Mouse (Mus musculus): ENCODE data around the gene Rxrb.

Gene Rxrb

DNA sequence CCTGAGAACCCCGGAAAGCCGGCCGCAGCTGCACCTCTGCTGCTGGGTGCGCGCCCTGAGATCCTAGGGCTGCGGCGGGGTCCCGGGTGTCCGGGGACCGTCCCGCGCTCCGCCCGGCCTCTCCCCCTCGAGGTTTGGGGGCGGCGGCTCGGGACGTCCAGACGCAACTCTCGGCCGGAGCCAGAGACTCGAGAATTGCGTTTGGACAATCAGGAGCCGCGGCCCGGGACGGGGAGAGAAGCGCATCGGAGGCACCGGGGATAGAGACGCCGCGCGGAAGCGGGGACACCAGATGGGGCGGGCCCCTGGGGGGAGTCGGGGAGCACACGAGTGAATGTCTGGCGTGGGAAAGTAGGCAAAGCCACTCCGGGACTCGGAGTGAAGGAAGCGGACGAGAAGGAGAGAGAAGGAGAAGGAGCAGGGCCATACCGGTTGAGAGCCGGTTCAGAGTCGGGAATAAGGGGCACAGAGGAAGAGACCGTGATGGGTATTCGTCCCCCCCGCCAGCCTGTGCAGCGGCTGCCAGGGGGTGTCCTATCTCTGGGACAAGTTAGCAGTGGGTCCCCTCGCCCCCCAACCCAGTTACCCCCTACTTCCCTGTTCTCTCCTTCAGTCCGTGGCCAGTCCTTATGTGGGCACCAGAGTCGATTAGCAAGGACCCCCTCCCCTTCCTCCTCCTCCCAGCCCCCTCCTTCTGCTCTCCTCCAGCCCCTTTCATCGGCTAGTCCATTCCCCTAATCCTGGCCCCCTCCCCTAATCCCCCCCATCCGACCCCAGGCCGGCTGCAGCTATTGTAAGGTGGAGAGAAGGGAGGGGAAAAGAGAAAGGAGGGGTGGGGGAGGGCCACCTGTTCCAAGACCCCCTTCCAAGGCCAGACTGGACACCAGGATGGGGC, 6.5 kb upstream of the Rxrb start:
- CTCF ChIA-PET, result interaction anchor here (0.6 kb wide), 2 partner anchors 22 to 61 kb away, joined by 4 to 9 read pairs; no protein-coding TSS in a partner anchor

DNA sequence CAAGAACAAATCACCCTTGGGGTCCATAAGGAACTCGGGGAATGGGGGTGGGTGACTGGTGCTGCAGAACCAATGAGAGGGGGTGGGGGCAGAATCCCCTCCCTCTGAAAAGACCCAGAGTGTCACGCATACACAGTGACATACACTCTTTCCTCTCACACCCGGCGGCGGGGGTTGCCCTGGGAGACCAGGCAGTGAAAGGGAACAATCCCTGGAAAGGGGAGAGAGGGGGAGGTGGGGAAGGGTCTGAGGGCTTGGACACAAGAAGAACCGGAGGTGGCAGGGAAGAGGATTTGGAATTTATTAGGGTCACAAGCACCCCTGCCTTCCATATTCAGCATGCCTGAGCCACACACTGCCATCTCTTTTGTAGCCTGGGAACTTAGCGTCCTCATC, 5.9 kb upstream of the Rxrb start:
- CTCF ChIA-PET, result interaction anchor here (0.6 kb wide), 2 partner anchors 21 to 60 kb away, joined by 4 to 9 read pairs; no protein-coding TSS in a partner anchor

DNA sequence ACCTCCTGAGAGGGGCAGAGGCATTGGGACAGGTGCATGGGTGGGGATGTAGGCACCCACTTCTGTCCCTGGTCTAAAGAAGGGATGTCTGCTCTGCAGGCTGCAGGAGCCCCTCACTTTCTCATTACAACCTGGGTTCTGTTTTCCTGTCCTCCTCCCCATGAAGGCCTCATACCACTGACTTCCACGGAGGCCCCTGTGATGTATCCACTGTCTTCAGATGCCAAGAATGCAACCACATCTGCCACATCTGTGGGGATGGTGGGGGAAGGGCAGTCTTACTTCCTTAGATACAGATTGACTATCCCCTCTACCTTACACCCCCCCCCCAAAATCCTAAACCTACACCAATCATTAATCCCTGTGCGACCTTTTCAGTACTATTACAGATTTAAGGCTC, 5.4 kb upstream of the Rxrb start:
- CTCF ChIA-PET, result no interaction called here

- CTCF ChIA-PET, result interaction anchor here (0.6 kb wide), 1 partner anchor 20 kb away, joined by 3 read pairs; no protein-coding TSS in a partner anchor
These were observed 4.5 kb upstream of the Rxrb start for GRCm38 (mm10) chr17:34026917-34027655.

DNA sequence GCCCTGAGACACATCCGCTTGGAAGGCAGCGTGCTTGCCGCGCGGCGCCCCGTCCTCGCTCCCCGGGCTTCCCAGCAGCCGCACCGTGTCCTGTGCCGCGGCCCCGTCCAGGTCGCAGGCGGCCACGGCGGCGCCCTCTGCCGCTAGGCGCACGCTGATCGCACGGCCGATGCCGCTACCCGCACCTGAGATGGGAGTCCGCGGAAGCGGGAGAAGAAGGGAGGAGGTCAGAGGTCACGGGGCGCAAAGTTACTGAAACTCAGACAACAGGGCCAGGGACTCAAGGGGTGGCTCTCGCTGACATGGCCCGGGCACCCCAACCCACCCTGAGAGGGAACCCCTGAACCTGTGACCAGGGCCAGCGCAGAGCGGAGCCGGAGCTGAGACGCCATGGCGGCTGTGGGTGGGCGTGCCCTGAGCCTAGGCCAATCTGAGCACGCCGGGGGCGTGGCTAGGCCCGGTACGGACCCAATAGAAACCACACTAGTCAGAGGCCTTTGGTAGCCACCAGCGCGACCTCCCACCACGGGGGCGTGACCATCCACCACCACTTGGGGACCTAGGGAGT, 3.9 kb upstream of the Rxrb start, which contains the start of gene H2-Ke6:
Gene H2-Ke6 (minus strand): TSS at position 405 of the 568 bp plus-strand sequence.
- CTCF ChIA-PET, result no interaction called here

GRCm38 (mm10) chr17:34028501-34029149, 3.0 kb upstream of the Rxrb start:
- CTCF ChIA-PET, result no interaction called here

DNA sequence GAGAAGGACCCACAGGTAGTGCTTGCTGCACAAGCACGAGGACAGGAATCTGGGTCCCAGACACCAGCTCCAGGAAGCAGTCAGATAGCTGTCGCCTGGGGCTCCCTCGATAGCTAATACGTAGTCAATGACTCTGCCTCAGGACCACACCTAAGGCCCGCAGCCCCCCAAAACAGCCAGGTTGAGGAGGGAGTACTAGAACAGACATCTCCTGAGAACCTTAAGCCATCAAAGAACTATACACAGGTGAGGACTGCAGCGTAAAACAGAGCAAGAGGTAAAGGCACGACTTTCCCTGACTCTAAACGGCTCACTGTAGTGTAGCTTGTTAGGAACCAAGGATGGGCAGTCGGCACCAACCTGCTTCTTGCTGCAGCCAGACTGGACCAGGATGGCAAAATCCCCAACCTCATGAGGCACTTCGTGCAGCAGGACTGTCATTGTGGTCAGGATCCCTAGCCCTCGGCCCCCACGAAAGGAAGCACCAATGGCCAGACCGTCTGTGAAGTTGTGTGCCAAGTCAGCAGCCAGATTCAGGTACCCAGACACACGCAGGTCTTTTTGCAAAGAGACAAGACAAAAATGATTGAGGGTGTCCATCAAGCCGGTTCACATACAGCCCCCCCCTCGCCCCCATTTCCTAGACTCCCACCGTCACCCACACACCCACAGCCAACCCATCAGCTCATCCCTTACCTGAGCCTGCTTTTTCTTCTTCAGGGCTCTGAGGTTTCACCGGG, 2.3 kb upstream of the Rxrb start:
- CTCF ChIA-PET, result no interaction called here

- CTCF ChIA-PET, result interaction anchor here (0.6 kb wide), 1 partner anchor 11 kb away, joined by 3 read pairs; no protein-coding TSS in a partner anchor
These were observed 1.6 kb upstream of the Rxrb start for GRCm38 (mm10) chr17:34029890-34030595.

GRCm38 (mm10) chr17:34030861-34031326, 718 bp upstream of the Rxrb start:
- CTCF ChIA-PET, result interaction anchor here (0.6 kb wide), 1 partner anchor 12 kb away, joined by 3 read pairs; no protein-coding TSS in a partner anchor

DNA sequence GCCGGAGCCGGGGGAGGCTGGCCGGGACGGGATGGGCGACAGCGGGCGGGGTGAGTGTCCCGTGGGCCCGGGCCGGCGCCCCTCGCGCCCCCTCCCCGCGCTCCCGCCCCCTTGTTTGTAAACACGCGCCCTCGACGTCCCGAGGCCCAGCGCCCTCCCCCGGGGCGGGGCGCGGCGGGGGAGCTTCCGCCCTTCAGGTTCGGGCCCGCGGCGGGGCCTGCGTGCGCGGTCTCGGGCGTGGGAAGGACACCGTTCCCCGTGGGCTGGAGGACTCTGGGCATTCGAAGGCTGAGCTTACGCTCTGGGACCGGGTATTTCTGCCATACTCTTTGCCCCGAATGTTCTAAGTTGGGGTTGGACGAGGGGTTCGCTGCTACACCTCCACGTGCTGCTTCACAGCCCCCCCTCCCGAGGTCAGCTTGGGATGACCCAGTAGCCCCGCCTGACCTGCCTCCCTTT, 591 bp downstream of the Rxrb start:
- CTCF ChIA-PET, result interaction anchor here (0.8 kb wide), 1 partner anchor 157 kb away, joined by 4 read pairs; no protein-coding TSS in a partner anchor

GRCm38 (mm10) chr17:34032806-34033205, 1.2 kb downstream of the Rxrb start:
- CTCF ChIA-PET, result interaction anchor here (0.8 kb wide), 1 partner anchor 156 kb away, joined by 4 read pairs; no protein-coding TSS in a partner anchor

DNA sequence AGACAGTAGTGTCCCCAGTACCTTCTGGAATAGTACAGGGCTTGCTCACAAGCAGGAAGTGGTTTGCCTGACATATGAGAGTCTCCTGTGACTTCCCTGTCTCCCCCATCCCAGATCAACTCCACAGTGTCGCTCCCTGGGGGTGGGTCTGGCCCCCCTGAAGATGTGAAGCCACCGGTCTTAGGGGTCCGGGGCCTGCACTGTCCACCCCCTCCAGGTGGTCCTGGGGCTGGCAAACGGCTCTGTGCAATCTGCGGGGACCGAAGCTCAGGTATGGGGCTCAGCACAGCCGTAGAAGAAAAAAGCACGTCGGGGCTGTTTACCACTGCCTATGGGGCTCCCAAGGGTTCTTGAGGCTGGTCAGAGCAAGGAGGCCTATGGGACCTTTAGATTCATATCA, 1.8 kb downstream of the Rxrb start:
- CTCF ChIA-PET, result no interaction called here

- CTCF ChIA-PET, result no interaction called here
These were observed 2.5 kb downstream of the Rxrb start for GRCm38 (mm10) chr17:34034064-34034463.

DNA sequence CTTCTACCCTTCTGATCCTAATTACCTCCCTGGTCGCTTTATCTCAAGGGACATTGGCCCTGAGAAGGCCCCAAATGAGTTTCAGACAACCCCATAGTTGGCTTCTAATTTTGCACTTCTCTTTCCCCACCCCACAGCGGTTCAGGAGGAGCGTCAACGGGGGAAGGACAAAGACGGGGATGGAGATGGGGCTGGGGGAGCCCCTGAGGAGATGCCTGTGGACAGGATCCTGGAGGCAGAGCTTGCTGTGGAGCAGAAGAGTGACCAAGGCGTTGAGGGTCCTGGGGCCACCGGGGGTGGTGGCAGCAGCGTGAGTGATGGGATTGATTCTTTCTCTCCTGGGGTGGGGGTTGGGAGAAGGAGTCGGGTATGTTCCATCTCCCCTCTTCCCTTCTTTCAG, 3.9 kb downstream of the Rxrb start:
- CTCF ChIA-PET, result no interaction called here

- CTCF ChIA-PET, result no interaction called here
These were observed 5.0 kb downstream of the Rxrb start for GRCm38 (mm10) chr17:34036647-34037046.

GRCm38 (mm10) chr17:34037241-34037640, 5.6 kb downstream of the Rxrb start:
- CTCF ChIA-PET, result no interaction called here

GRCm38 (mm10) chr17:34038440-34038839, 6.8 kb downstream of the Rxrb start:
- CTCF ChIA-PET, result interaction anchor here (0.6 to 0.7 kb wide), 2 partner anchors 37 to 129 kb away, joined by 4 read pairs; no protein-coding TSS in a partner anchor

- CTCF ChIA-PET, result interaction anchor here (0.6 to 0.7 kb wide), 3 partner anchors 37 to 128 kb away, joined by 4 to 7 read pairs (median 4); no protein-coding TSS in a partner anchor
These were observed 7.4 kb downstream of the Rxrb start, which contains the start of gene Col11a2 for GRCm38 (mm10) chr17:34038878-34039561. Gene Col11a2, plus strand, starts transcription at chr17:34039437.
